Mouse (Mus musculus): ENCODE results near the gene Mrpl28.
"Not testable (repeated sequence)": the region's sequence is repeated elsewhere in the genome, so short reads cannot be mapped to it uniquely, and the experiment has no call there.

Gene Mrpl28

DNA sequence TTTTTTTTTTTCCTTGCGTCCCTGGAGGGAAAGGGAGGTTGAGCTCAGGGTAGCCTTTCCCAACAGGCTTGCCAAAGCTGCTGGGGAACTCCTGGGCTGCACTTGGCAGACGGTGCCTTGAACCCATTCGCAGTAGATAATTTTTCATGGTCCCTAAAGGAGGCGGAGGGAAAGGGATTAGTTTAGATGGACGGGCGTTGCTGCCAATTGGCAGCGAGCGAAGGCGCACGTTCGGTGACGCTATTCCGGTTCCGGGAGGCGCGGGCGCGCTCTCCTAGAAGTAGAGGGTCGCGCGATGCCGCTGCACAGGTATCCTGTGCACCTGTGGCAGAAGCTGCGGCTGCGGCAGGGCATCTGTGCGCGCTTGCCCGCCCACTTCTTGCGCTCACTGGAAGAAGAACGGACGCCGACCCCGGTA lies at the start of gene Mrpl28:
Gene Mrpl28 (plus strand): TSS at position 234 of the 418 bp plus-strand sequence.
- DNase-seq (ENCODE audit: low spot score), result peak; percentile 98

DNA sequence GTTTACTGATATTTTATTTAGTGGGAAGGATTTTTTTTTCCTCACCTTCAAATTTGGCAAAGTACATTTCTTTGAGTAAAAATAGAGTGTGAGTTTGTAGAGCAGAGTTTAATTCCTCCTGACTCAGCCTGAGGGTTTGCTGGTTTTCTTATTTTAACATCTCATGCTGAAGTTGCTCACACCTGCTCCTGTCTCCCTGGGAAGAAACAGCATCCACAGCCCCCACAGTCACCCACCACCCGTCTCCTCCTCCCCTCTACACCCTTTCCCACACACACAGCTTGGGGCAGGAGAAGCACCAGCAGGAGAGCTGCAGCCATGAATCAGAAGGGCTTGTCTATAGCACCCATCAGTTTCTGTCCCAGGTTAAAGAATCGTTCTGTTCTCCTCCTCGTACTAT lies 48.1 kb upstream of the Mrpl28 start:
- DNase-seq (ENCODE audit: low spot score), result no peak

DNA sequence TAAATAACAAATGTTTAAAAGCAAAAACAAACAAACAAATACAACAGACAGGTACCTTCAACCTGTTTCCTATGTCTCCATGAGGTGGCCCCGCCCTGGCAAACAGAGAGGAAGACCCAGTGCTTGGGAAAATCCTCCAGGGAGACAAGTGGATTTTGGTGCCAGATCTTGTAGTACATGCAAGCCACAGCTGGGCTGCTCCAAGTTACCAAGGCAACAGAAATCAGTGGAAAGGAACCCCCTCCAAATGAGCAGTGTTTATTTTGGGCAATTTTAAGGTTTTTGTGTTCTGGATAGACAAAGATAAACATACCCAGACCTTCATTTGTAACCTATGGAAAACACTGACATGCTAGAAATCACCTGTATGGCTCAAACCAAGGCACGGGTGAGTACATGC lies 44.4 kb upstream of the Mrpl28 start:
- no peak for DNase-seq (ENCODE audit: low spot score)

DNA sequence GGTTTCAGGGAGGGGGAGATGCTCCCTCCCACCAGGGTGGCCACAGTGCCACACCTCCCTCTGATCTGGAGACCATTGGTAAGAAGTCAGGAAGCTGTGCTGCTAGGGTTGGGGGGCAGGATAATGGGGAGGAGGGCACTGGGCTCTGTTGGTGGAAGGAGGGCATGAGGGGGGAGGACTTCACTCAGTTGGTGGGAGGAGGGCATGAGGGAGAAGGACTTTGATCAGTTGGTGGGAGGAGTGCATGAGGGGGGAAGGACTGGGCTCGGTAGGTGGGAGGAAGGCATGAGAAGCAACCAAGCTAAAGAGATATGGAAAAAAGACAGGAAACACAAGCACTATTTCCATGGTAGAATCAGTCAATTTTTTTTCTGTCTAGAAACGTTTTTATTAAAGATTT lies 42.4 kb upstream of the Mrpl28 start:
- no peak for DNase-seq (ENCODE audit: low spot score)

DNA sequence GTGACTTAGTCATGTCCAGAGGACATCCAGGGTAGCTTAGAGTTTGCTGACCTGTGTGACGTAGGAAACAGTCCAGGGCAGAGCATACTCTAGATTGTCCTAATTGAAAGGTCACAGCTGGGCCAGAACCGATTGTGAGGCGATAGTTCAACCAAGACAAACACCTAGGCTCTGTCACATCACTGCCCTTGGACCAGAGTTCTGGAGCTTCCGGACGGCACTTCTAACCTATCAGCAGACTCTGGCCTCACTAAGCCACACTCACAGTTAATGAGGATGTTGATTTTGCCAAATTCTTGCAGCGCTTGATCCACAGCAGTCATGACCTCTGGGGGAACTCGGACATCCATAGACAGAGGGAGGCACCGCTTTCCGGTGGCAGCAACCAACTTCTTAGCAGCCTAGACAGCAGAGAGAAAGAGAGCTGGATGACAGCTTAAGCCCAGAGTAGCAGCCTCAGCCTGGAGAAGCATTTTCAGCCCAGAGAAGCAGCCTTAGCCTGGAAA lies 36.2 kb upstream of the Mrpl28 start:
- DNase-seq (ENCODE audit: low spot score), result no peak

DNA sequence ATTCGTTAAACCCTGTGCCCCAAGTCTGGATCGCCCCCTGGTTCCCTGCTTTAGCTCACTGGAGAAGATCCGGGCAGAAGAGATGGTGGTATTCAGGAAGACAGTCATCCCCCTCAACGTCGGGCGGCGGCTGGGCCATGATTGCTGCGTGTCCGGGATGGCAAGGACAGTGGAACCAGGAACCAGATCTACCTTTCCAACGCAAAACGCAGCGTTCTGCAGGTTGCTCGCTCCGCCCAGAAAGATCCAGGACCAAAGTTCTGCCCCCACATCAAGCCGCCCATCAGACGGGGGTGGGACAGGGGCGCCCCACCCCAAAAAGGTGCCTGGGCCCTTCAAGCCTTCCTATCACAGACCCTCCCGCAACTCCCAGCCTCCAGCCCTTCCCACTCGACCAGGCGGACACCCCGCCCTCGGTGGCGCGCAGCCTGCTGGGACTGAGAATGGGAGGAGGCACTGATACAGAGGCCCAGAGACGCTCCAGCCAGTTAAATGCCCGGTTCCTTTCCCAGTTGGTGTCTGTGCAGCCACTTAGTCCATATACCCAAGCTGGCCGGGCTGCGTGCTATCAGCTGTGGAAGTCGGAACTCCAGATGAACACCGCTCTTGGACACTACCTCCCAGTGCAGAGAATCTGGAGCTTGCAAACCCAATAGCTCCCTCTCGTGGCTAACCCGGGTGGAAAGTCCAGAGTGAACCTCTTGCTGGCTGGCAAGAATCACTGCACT lies 33.2 kb upstream of the Mrpl28 start, which contains the start of gene Decr2:
Gene Decr2 (minus strand): TSS at position 433 of the 728 bp plus-strand sequence.
- DNase-seq (ENCODE audit: low spot score), result peak; percentile 96

DNA sequence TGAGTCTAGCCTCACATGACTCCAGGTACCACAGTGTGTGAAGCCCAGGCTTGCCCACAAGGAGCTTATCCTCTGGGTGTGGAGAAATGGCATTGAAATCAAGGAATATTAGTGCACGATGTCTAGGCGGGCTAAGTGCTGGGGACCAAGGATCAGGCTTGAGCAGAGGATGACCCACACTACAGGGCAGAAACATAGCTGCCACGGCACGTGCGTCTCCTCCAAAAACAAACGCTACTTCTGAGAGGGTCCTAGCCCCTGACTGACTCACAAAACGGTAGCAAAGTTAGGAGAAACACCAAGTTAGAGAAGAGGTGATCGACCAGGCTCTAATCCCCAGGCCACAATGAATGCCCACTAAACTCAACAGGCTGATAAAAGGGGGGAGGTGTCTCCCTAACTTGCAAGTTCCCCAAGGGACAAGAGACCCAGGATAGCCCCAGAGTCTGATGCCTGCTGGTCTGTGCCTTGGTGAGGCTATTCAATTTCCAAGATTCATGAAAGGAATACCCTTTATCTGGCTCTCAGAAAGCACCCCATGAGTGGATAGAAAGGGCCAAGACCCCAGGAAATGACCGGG lies 28.7 kb upstream of the Mrpl28 start:
- no peak for DNase-seq (ENCODE audit: low spot score)

DNA sequence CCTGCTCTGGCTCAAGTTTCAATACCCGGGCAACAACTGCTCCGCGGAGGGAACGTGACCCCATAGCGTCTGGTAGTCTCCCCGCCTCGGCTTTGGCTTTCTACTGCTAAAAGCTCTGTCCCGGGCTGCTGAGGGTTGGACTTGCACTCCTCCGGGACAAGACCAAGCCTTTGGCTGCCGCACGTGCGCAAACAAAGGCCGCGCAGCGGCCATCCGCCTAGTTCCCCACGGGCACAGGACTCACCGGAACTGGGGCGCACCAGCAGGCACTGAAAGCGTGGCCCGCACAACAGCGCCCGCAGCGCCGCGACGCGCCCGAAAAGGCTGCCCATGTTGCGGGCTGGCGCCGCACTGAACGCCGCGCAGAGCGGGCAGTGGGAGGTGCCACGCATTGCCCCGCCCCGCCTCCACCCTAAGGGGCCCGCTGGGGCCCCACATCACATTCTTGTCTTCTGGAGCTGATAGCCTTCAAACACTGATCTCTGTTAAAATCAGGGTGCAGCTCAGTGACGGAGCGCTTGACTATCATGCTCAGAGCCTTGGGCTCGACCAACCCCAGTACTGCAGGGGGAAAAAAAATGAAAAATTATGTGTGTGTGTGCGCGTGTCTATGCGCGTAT lies 28.1 kb upstream of the Mrpl28 start, which contains the start of gene Nme4:
Gene Nme4 (minus strand): TSS at position 482 of the 620 bp plus-strand sequence.
- peak; percentile 79 for DNase-seq (ENCODE audit: low spot score)

DNA sequence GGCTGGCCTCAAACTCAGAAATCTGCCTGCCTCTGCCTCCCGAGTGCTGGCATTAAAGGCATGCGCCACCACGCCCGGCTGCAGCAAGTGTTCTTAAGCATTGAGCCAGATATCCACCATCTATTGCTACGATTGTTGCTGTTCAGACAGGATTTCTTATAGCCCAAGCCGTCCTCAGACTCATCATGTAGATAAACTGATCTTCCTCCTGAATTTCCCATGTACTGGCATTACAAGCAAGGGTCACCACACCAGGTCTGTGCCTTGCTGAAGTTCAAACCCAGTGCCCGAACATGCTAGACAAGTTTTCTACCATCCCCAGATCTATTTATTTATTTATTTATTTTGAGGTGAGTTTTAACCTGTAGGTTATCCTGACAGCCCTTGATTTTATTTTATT lies 24.8 kb upstream of the Mrpl28 start:
- no peak for DNase-seq (ENCODE audit: low spot score)

DNA sequence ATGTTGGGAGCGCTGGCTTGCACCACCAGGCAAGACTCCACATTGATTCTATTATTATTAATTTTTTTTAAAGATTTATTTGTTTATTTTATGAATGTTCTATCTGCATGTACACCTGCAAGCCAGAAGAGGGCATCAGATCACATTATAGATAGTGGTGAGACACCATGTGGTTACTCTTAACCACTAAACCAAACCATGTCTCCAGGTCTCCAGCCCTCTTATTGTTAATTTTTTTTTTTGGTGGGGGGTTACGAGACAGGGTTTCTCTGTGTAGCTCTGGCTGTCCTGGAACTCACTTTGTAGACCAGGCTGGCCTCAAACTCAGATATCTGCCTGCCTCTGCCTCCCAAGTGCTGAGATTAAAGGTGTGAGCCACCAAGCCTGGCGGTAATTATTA lies 24.0 kb upstream of the Mrpl28 start:
- peak; percentile 68 for DNase-seq (ENCODE audit: low spot score)

DNA sequence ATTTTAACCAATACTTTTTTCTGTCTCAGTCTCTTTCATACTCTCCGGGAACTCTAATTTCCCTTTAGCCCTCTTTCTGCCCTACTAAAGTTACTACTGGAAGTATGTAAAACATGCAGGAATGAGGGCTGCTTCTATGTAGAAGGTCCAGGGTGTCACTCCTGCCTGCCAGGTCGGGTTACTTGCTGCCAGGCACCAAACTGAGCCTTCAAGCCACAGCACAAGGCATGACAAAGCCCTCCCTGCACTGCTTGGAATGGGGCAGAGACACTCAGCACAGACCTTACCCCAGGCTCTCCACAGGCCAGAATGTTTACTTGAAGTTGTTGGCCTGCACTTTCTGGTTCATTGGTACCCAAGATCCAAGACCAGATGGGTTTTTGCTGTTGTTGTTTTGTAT lies 23.1 kb upstream of the Mrpl28 start:
- no peak for DNase-seq (ENCODE audit: low spot score)

DNA sequence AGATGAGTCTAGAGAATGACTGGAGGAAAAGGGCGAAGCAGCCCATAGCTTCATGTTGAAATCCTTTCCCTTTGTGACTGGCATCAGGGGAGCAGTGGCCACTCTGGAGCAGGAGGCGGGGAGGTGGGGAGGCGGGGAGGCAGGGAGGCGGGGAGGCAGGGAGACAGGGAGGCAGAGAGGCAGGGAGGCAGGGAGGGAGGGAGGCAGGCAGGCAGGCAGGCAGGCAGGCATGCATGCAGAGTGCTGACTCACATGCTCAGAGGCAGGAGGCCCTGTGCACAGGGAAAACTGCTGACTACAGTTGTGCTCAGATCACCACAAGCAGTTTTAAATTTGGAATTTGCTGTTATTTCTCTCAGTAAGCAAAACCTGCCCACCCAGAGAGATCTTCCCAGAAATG lies 21.8 kb upstream of the Mrpl28 start:
- peak; percentile 38 for DNase-seq (ENCODE audit: low spot score)

DNA sequence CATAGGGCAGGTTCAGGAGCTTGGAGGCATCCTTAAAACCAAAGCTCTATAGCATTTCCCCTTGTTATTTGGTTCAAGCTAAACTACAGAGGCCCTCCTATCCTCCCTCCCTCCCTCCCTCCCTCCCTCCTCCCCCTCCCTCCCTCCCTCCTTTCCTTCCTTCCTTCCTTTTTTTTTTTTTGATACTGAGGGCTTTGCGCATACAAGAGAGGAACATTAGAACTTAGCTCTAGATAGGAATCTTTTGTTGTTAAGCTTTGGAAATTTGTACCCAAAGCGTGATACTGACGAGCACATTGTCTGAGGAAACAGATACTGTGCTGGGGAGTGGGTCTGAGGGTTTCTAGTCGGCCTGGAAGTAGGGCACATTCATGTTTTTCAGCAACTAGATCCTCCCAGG lies 17.7 kb upstream of the Mrpl28 start:
- no peak for DNase-seq (ENCODE audit: low spot score)

DNA sequence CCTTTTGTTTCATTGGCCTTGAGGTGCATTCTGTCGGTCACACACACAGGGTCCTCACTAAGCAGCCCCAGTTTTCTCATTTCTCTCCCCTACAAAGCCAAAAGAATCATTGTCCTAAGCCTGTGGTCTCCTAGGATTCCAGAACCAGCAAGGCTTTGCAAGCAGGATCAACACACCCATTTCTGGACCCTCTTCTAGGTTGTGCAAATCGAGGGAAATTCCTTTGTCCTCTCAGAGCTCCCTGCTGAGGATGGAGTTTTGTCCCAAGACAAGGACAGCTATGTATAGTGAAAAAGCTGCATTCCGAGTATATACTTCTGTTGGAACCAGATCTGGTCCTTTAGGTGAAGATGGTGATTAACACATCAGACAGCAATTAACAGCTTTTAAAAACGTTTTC lies 13.1 kb upstream of the Mrpl28 start:
- DNase-seq (ENCODE audit: low spot score), result no peak

DNA sequence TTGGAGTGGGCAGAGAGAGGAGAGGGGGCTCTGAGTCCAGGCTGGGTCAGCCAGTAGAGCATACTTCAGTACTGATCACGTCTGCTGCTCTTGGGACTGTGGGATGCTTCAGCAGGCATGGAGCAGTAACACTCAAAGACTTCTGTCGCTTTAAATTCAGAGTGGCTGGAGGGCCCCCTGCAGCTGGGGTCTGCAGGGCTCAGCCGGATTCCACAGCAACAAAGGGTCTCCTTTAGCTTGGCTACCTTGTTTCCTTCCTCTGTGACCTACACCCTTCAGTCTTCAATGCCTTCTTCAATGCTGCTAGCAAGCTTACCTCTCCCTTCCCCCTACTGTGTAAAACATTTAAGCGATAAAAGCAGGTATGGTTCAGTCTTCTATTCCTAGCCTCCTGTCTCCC lies 12.3 kb upstream of the Mrpl28 start:
- peak; percentile 51 for DNase-seq (ENCODE audit: low spot score)

DNA sequence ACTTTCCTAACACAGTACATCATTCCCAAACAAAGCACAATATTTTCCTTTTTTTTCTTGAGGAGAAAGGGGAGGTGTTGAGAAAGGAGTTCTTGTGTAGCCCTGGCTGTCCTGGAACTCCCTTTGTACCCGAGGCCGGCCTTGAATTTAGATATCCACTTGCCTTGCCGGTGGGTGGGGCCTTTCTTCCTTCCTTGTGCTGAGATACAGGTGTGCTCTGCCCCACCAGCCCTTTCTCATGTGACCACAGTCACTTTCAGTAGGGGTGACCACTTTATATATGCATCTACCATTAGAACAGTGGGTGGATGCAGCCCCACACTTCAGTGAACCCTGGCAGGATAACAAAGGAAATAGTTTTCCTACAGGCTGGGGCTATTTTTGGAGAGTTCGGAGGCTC lies 11.6 kb upstream of the Mrpl28 start:
- no peak for DNase-seq (ENCODE audit: low spot score)

DNA sequence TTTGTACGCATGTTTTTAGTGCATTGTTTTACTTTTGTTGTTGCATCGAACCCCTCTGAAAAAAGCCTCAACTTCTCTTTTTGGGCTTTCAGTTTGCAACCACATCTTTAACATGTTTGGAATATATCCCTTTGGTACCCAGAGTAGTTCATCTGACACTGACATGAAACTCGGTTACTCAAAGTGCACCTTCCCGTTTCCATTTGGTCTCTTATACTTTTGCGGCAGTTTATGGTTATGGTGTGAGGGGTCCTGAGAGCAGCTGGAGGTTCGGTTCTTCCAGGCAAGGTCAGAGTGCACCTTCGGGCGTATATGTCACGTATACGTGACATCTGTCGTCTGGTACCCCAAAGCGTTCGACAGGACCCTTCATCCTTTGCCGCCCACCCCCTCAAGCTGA lies 10.5 kb upstream of the Mrpl28 start:
- DNase-seq (ENCODE audit: low spot score), result no peak

DNA sequence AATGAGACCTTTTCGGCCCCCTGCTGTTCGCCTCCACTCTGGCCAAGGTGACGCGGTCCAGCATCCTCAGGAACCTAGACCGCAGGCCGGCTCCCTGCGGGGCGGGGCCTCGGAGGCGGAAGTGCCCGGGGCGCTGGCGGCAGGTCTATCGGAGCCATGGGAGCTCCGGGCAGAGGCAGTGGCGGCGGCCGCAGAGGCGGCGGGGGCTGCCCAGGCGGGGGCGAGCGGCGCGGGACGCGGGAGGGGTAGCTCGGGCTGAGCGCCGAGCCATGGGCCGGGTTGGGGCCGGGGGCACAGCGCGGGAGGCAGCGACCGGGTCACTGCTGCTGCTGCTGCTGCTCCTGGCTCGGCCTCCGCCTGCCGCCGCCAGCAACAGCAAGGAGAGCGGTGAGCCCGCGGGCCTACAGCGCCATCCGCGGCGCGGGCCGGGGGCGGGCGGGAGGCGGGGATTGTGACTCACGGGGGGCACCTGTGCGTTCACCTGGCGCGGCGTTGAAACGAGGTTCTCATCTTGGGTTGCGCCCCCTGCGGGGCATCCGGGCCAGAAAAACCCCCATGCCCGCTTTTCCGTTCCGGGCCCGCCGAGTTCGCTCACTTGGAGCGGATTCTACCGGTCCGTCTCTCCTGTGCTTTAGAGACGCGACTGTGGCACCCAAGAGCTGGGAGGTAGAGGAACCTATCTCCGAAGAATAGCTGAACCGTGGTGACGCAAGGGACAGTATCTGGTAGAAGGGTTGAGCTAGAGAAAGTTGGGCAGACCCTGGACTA lies 9.9 kb upstream of the Mrpl28 start, which contains the start of gene Tmem8:
Gene Tmem8 (plus strand): TSS at position 119 of the 768 bp plus-strand sequence.
- peak; percentile 72 for DNase-seq (ENCODE audit: low spot score)

DNA sequence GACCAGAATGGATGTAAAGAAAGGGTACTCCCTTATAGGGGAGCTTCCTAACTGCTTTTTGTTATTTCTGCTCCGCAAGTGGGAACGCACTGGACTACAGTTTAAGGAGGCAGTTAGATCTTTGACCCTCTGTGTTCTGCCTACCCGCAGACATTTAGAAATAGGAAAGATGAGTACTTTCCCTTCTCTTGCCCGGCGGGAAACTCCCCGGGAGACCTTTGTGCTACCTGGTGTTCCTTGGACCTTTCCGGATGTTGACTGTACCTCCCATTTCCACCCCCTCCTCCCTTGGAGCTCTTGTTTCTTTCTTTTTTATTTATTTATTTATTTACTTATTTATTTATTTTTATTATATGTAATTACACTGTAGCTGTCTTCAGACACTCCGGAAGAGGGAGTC lies 9.2 kb upstream of the Mrpl28 start:
- DNase-seq (ENCODE audit: low spot score), result no peak

DNA sequence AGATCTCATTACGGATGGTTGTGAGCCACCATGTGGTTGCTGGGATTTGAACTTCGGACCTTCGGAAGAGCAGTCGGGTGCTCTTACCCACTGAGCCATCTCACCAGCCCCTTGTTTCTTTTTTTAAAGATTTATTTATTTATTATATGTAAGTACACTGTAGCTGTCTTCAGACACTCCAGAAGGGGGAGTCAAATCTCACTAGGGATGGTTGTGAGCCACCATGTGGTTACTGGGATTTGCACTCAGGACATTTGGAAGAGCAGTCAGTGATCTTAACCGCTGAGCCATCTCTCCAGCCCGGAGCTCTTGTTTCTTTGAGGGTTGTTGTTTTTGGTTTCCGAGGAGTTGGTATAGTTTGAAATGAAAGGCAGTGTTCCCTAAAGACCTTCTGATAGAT lies 8.8 kb upstream of the Mrpl28 start:
- not testable (repeated sequence) for DNase-seq (ENCODE audit: low spot score)

DNA sequence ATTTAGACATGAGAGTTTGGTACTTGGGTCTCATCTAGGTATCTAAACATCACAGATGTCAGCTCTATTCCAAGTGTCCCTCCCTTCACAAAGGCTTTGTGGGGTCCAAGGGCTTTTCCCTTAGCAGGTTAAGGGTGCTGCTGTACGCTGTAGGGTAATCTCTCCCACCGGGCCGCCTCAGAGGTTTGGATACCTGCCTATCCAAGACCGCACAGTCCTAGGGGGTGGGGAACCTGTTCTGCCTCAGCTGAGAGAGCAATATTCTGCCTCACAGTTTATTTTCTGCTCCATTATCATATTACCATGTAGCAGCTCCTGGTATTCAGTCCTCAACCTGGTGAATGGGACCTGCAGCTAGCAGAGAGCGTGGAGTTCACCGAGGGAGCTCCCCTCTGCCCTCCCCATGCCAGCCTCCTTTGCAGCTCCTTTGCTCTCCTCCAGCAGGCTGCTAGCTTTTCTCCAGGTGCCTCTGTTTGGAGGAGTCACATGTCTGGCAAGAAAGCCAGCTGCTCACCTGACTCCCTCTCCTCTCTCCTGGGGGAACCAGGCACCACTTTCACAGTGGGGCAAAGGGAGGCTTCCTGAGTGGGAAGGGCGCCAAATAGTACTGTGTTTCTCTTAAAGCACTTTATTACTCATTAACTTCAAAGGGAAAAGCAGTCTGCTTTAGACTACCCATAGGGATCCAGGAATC lies 7.9 kb upstream of the Mrpl28 start:
- no peak for DNase-seq (ENCODE audit: low spot score)

Measured in retina, embryonic 14.5 days (tissue).